Mouse (Mus musculus): ENCODE data around the gene Pea15a. TPM values are rescaled to one million over a fixed set of nuclear protein-coding genes. Genes with fewer than 3 reads are reported as not detected.

Pea15a gene
- total and polyA plus RNA-seq, 2 experiments from 2014 or later: 281 to 475 TPM

- no peak overlapping the region for H3K4me3 ChIP-seq (ENCODE audit: low read depth, low read length)
- no peaks in the 10 kb centered on the region for H3K27me3 ChIP-seq (ENCODE audit: insufficient read depth, low read length)
- no peak overlapping the region for H3K4me2 ChIP-seq (ENCODE audit: low read depth)
- TF ChIP-seq CTCF (IDR thresholded peaks at IDR 0.05; ENCODE audit: low read depth): no peak
- no peak for DNase-seq
- H3K9ac ChIP-seq: no peak overlapping the region
- no peaks in the 10 kb centered on the region for H3K9me3 ChIP-seq (ENCODE audit: low read length)
- no peaks in the 10 kb centered on the region for H3K4me1 ChIP-seq (ENCODE audit: insufficient read depth)
- WGBS: 83% methylated on average over 3 of the region's 3 CpGs
- peaks cover 78% of the 10 kb centered on the region for H3K36me3 ChIP-seq (ENCODE audit: insufficient read depth)
- H3K27ac ChIP-seq (ENCODE audit: low read depth, low read length): no peak overlapping the region
- no peak for ATAC-seq
These were observed 14.4 kb downstream of the Pea15a start for GRCm38 (mm10) chr1:172192217-172192616.

GRCm38 (mm10) chr1:172191578-172191977 lies 15.0 kb downstream of the Pea15a start:
- Histone ChIP-seq H3K27me3 (ENCODE audit: insufficient read depth, low read length) (no peaks in the 10 kb centered on the region), H3K9me3 (ENCODE audit: low read length) (no peaks in the 10 kb centered on the region), H3K36me3 (ENCODE audit: insufficient read depth) (peaks cover 78% of the 10 kb centered on the region), H3K4me1 (ENCODE audit: insufficient read depth) (no peaks in the 10 kb centered on the region), H3K9ac (no peak overlapping the region), H3K4me2 (ENCODE audit: low read depth) (no peak overlapping the region), H3K27ac (ENCODE audit: low read depth, low read length) (no peak overlapping the region), H3K4me3 (ENCODE audit: low read depth, low read length) (no peak overlapping the region)
- peak; percentile 21; the same call in 1 of the 2 replicates for TF ChIP-seq CTCF (IDR thresholded peaks at IDR 0.05; ENCODE audit: low read depth)
- DNase-seq (no peak), ATAC-seq (no peak)
- 82% methylated on average over 2 of the region's 2 CpGs for WGBS

GRCm38 (mm10) chr1:172188891-172189290 lies 17.7 kb downstream of the Pea15a start:
- Histone ChIP-seq H3K27me3 (ENCODE audit: insufficient read depth, low read length) (no peaks in the 10 kb centered on the region), H3K4me3 (ENCODE audit: low read depth, low read length) (no peak overlapping the region), H3K36me3 (ENCODE audit: insufficient read depth) (peaks cover 54% of the 10 kb centered on the region), H3K4me1 (ENCODE audit: insufficient read depth) (no peaks in the 10 kb centered on the region), H3K9me3 (ENCODE audit: low read length) (no peaks in the 10 kb centered on the region), H3K9ac (no peak overlapping the region), H3K27ac (ENCODE audit: low read depth, low read length) (no peak overlapping the region), H3K4me2 (ENCODE audit: low read depth) (no peak overlapping the region)
- DNase-seq: no peak
- no peak for ATAC-seq
- TF ChIP-seq CTCF (IDR thresholded peaks at IDR 0.05; ENCODE audit: low read depth): peak; percentile 63
- WGBS: 70% methylated on average over 4 of the region's 4 CpGs

- no peak; the same call in 1 of the 2 replicates for ATAC-seq
- peaks cover 46% of the 10 kb centered on the region for H3K36me3 ChIP-seq (ENCODE audit: insufficient read depth)
- no peak for DNase-seq
These were observed 20.0 kb downstream of the Pea15a start for GRCm38 (mm10) chr1:172186401-172187289.

DNA sequence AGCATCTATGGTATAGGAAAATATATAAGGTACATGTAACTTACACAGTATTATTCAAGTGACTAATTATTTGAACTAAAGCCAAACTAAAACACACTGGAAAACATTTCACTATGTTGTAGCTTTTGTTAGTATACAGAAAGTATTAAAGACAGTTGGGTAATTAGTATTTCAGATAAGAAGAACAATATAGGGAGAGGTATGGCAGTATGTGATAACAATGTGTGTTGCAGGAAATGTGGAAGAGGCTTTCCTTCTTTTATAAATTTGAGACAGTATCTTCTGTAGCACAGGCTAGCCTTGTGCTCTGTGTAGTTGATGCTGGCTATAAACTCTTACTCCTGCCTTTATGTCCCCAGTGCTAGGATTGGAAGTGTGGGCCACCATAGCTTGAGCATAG lies 22.7 kb downstream of the Pea15a start:
- Histone ChIP-seq H3K4me3 (ENCODE audit: low read depth, low read length) (no peak overlapping the region), H3K36me3 (ENCODE audit: insufficient read depth) (peaks cover 29% of the 10 kb centered on the region), H3K27me3 (ENCODE audit: insufficient read depth, low read length) (no peaks in the 10 kb centered on the region), H3K9me3 (ENCODE audit: low read length) (no peaks in the 10 kb centered on the region), H3K27ac (ENCODE audit: low read depth, low read length) (no peak overlapping the region), H3K4me1 (ENCODE audit: insufficient read depth) (no peaks in the 10 kb centered on the region), H3K9ac (no peak overlapping the region), H3K4me2 (ENCODE audit: low read depth) (no peak overlapping the region)
- TF ChIP-seq CTCF (IDR thresholded peaks at IDR 0.05; ENCODE audit: low read depth): no peak
- DNase-seq: no peak
- no peak for ATAC-seq

More at GRCm38 (mm10) chr1:172186401-172187289, 20.0 kb downstream of the Pea15a start:
- TF ChIP-seq CTCF (IDR thresholded peaks at IDR 0.05; ENCODE audit: low read depth): peak; percentile 44
- no peak overlapping the region for H3K27ac ChIP-seq (ENCODE audit: low read depth, low read length)
- H3K4me2 ChIP-seq (ENCODE audit: low read depth): no peak overlapping the region
- H3K4me1 ChIP-seq (ENCODE audit: insufficient read depth): no peaks in the 10 kb centered on the region
- H3K9ac ChIP-seq: no peak overlapping the region
- no peaks in the 10 kb centered on the region for H3K27me3 ChIP-seq (ENCODE audit: insufficient read depth, low read length)
- no peak overlapping the region for H3K4me3 ChIP-seq (ENCODE audit: low read depth, low read length)
- no peaks in the 10 kb centered on the region for H3K9me3 ChIP-seq (ENCODE audit: low read length)
- WGBS: 92% methylated on average over 10 of the region's 10 CpGs

DNA sequence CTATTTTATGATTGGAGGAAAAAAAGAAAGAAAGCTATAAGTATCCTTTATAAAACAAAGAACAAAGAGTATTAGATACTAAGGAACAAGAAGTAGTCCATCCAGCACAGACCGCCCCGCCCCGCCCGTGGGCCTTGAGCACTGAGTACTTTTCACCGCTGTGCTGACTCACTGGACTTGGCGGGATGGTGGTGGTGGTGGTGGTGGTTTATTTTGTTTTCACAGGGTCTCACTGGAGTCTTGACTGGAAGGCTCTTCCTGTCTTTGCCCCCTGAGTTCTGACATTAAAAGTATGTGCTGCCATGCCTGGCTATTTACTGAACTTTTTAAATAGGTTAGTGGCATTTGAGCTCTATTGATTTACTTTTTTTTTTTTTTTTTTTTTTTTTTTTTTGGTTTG lies 23.5 kb downstream of the Pea15a start:
- H3K27me3 ChIP-seq (ENCODE audit: insufficient read depth, low read length): no peaks in the 10 kb centered on the region
- no peak for DNase-seq
- ATAC-seq: no peak
- H3K4me1 ChIP-seq (ENCODE audit: insufficient read depth): no peaks in the 10 kb centered on the region
- H3K27ac ChIP-seq (ENCODE audit: low read depth, low read length): no peak overlapping the region
- no peak for TF ChIP-seq CTCF (IDR thresholded peaks at IDR 0.05; ENCODE audit: low read depth)
- H3K9me3 ChIP-seq (ENCODE audit: low read length): no peaks in the 10 kb centered on the region
- no peak overlapping the region for H3K9ac ChIP-seq
- WGBS: 98% methylated on average over 6 of the region's 6 CpGs
- H3K36me3 ChIP-seq (ENCODE audit: insufficient read depth): peaks cover 25% of the 10 kb centered on the region
- H3K4me3 ChIP-seq (ENCODE audit: low read depth, low read length): no peak overlapping the region
- no peak overlapping the region for H3K4me2 ChIP-seq (ENCODE audit: low read depth)

- ATAC-seq (no peak), DNase-seq (no peak)
- Histone ChIP-seq H3K9me3 (ENCODE audit: low read length) (no peaks in the 10 kb centered on the region), H3K27me3 (ENCODE audit: insufficient read depth, low read length) (no peaks in the 10 kb centered on the region), H3K27ac (ENCODE audit: low read depth, low read length) (no peak overlapping the region), H3K4me3 (ENCODE audit: low read depth, low read length) (no peak overlapping the region), H3K9ac (no peak overlapping the region), H3K36me3 (ENCODE audit: insufficient read depth) (peaks cover 23% of the 10 kb centered on the region), H3K4me2 (ENCODE audit: low read depth) (no peak overlapping the region), H3K4me1 (ENCODE audit: insufficient read depth) (no peaks in the 10 kb centered on the region)
- TF ChIP-seq CTCF (IDR thresholded peaks at IDR 0.05; ENCODE audit: low read depth): no peak
- WGBS: 86% methylated on average over 3 of the region's 3 CpGs
These were observed 24.8 kb downstream of the Pea15a start for GRCm38 (mm10) chr1:172181777-172182176.
